Mouse (Mus musculus) hindbrain, postnatal 0 days (tissue): Measurements from ENCODE around the gene Arf5. TPM values are rescaled to one million over a fixed set of nuclear protein-coding genes. Genes with fewer than 3 reads are reported as not detected.

Experiments
- ATAC-seq: fragments of 200-750 bp; cut with Nextera tagmentation; 2 replicates; pipeline ENCODE4 v1.8.0; 2017; ENCODE audit warnings: mild to moderate bottlenecking, moderate TSS enrichment, moderate library complexity
- DNase-seq: peaks from one replicate; pipeline ENCODE4 v3.0.0-alpha.2; 2015; ENCODE audit warnings: low spot score
- H3K27ac ChIP-seq: fragments of 300-500 bp; sonication (generic); 2 replicates; pipeline ENCODE4 v1.5.1; 2014; ENCODE audit warnings: mild to moderate bottlenecking
- H3K27me3 ChIP-seq: fragments of 300-500 bp; sonication (generic); 2 replicates; pipeline ENCODE4 v1.6.1; 2014; ENCODE audit warnings: low read length, mixed read lengths; ENCODE audit not compliant: insufficient read depth
- H3K36me3 ChIP-seq: fragments of 300-500 bp; sonication (generic); 2 replicates; pipeline ENCODE4 v1.6.1; 2014; ENCODE audit warnings: low read length, mixed read lengths; ENCODE audit not compliant: insufficient read depth
- H3K4me1 ChIP-seq: fragments of 300-500 bp; sonication (generic); 2 replicates; pipeline ENCODE4 v1.6.1; 2014; ENCODE audit warnings: antibody characterized with exemption, low read length, mixed read lengths; ENCODE audit not compliant: insufficient read depth
- H3K4me2 ChIP-seq: fragments of 300-500 bp; sonication (generic); 2 replicates; pipeline ENCODE4 v1.6.1; 2014; ENCODE audit warnings: low read depth, mild to moderate bottlenecking, low read length, moderate library complexity, mixed read lengths
- H3K4me3 ChIP-seq: fragments of 300-500 bp; sonication (generic); 2 replicates; pipeline ENCODE4 v1.5.1; 2014; ENCODE audit warnings: low read length
- H3K9ac ChIP-seq: fragments of 300-500 bp; sonication (generic); replicated peaks from 2 replicates; pipeline ENCODE4 v1.6.1; 2014; ENCODE audit warnings: mild to moderate bottlenecking, low read length, moderate library complexity, mixed read lengths
- H3K9me3 ChIP-seq: fragments of 300-500 bp; sonication (generic); 2 replicates; pipeline ENCODE4 v1.6.1; 2016; ENCODE audit warnings: low read length, mixed read lengths
- CTCF ChIP-seq: IDR thresholded peaks from 2 replicates; pipeline ENCODE4 v1.5.1; 2016; ENCODE audit warnings: antibody characterized with exemption, control low read depth, low read depth
- WGBS: fragments of 180-500 bp; shearing (Covaris S2); extraction: QIAGEN DNeasy Blood & Tissue Kit; methylation state at CpG from one replicate; pipeline ENCODE4 v1.1.7; 2014; 5-methylcytosine and 5-hydroxymethylcytosine counted together
- polyA plus RNA-seq: library from polyadenylated mRNA; unstranded; fragments of >200 nt; fragmentation: Nextera tagmentation; extraction: Ambion mirVana; gene quantifications from 2 replicates; pipeline ENCODE4 v1.2.1, GENCODE M21; 2015
- total RNA-seq: library from RNA; depleted of rRNA; stranded (reverse); fragments of >200 nt; gene quantifications from 2 replicates; pipeline ENCODE4 v1.2.3, GENCODE M21; 2014; rRNA removed

Arf5 gene
- total RNA-seq (397 and 402 TPM in 2 replicates), polyA plus RNA-seq (458 and 482 TPM in 2 replicates)

DNA sequence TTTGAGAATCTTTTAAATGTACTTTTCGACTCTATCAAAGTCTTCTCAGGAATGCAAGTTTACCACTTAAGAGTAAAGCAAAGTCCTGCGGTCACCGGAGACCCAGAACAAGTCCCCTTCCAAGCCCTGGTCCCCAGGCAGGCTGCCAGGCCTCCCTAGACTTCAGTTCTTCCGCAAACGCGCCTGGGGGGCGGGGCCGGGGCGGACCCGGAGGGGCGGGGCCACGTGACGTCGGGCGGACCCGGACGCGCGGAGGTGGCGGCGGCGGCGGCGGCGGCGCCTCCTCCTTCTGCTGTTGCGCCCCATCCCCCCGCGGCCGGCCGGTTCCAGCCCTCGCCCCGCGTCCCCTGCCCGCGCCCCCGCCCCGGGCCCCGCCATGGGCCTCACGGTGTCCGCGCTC, at the start of gene Arf5:
TSS of gene Arf5 (plus strand) at position 248 of the 400 bp plus-strand sequence.
- peak; percentile 78 for ATAC-seq
- under 1% methylated on average over 23 of the region's 42 CpGs for WGBS

DNA sequence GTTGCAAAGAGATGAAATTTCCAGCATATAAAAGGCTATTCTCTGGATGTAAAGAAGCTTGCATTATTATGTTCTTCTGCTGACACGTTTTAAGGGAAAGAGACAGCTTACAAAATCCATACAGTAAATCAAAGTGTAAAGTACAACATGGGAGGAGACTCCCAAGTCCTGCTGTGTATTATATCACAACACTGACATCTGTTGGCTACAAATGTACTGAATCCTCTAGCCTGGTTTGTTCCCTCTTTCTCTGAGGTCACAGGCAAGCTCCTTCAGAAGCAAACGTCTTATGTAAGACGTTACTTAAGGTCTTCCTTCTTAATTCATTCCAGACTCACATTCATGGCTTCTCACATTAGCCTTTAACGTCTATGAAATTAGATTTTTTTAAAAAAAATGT, 41.4 kb upstream of the Arf5 start:
- 53% methylated on average over 4 of the region's 4 CpGs for WGBS
- ATAC-seq: no peak
- TF ChIP-seq CTCF: peak; percentile 53
- no peaks in the 10 kb centered on the region for H3K27me3 ChIP-seq
- no peak overlapping the region for H3K9ac ChIP-seq
- no peak overlapping the region for H3K27ac ChIP-seq
- H3K4me1 ChIP-seq: no peaks in the 10 kb centered on the region
- no peaks in the 10 kb centered on the region for H3K36me3 ChIP-seq
- H3K4me3 ChIP-seq: no peak overlapping the region
- H3K4me2 ChIP-seq: no peak overlapping the region
- H3K9me3 ChIP-seq: no peaks in the 10 kb centered on the region
- peak; percentile 43 for DNase-seq

More for the DNA sequence above, at the start of gene Arf5:
- Histone ChIP-seq H3K4me1 (peaks cover 30% of the 10 kb centered on the region), H3K4me3 (peak within 1 kb of the TSS; percentile 98), H3K27me3 (no peaks in the 10 kb centered on the region), H3K9me3 (no peaks in the 10 kb centered on the region), H3K9ac (peak within 1 kb of the TSS; percentile 98), H3K36me3 (peaks cover 20% of the 10 kb centered on the region), H3K27ac (peak within 1 kb of the TSS; percentile 85), H3K4me2 (peak within 1 kb of the TSS; percentile 72)
- TF ChIP-seq CTCF: no peak
- DNase-seq: peak; percentile 95

DNA sequence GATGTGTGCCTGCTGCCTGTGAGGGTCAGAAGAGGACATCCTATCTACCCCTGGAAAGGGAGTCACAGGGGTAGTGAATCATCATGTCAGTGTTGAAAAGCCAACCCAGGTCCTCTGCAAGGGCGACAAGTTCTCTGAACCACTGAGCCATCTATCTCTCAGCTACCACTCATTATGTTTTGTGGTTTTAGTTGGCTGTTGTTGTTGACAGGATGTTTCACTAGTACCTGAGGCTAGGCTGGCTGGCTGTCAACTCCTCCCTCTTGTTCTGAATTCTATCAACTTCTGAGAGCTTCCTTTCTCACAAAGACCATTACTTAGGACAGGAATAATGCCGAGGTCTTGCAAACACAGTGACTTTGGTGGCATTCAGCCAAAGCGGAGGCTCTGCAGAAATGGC, 38.2 kb upstream of the Arf5 start:
- Histone ChIP-seq H3K4me2 (no peak overlapping the region), H3K36me3 (no peaks in the 10 kb centered on the region), H3K4me3 (no peak overlapping the region), H3K27me3 (no peaks in the 10 kb centered on the region), H3K27ac (no peak overlapping the region), H3K9ac (no peak overlapping the region), H3K4me1 (no peaks in the 10 kb centered on the region), H3K9me3 (no peaks in the 10 kb centered on the region)
- WGBS: 89% methylated on average over 3 of the region's 3 CpGs
- DNase-seq: no peak
- no peak for TF ChIP-seq CTCF
- ATAC-seq: no peak

- WGBS: 86% methylated on average over 3 of the region's 3 CpGs
- DNase-seq (no peak), ATAC-seq (no peak)
- H3K27ac ChIP-seq: no peak overlapping the region
- H3K9me3 ChIP-seq: no peaks in the 10 kb centered on the region
- no peak overlapping the region for H3K4me2 ChIP-seq
- no peaks in the 10 kb centered on the region for H3K36me3 ChIP-seq
- no peaks in the 10 kb centered on the region for H3K27me3 ChIP-seq
- no peak overlapping the region for H3K9ac ChIP-seq
- H3K4me3 ChIP-seq: no peak overlapping the region
- TF ChIP-seq CTCF: no peak
- H3K4me1 ChIP-seq: no peaks in the 10 kb centered on the region
Measured at GRCm38 (mm10) chr6:28389038-28389437, 34.3 kb upstream of the Arf5 start.

- Histone ChIP-seq H3K27me3 (no peaks in the 10 kb centered on the region), H3K9ac (no peak overlapping the region), H3K27ac (no peak overlapping the region), H3K4me1 (no peaks in the 10 kb centered on the region; the same call in 1 of the 2 replicates), H3K36me3 (no peaks in the 10 kb centered on the region), H3K4me3 (peak overlapping the region; percentile 47), H3K4me2 (peak overlapping the region; percentile 94), H3K9me3 (no peaks in the 10 kb centered on the region)
- DNase-seq (no peak), ATAC-seq (no peak)
- WGBS: 35% methylated on average over 15 of the region's 15 CpGs
- no peak for TF ChIP-seq CTCF
Measured at GRCm38 (mm10) chr6:28396051-28396852, 27.1 kb upstream of the Arf5 start.

- Histone ChIP-seq H3K9ac (peak overlapping the region; percentile 43; the same call in 1 of the 2 replicates), H3K9me3 (no peaks in the 10 kb centered on the region), H3K4me2 (peak overlapping the region; percentile 94), H3K4me1 (no peaks in the 10 kb centered on the region; the same call in 1 of the 2 replicates), H3K27ac (no peak overlapping the region; the same call in 1 of the 2 replicates), H3K4me3 (peak overlapping the region; percentile 47), H3K27me3 (no peaks in the 10 kb centered on the region), H3K36me3 (no peaks in the 10 kb centered on the region)
- 2% methylated on average over 19 of the region's 19 CpGs for WGBS
- TF ChIP-seq CTCF: no peak
- ATAC-seq (no peak), DNase-seq (peak; percentile 61)
Measured at GRCm38 (mm10) chr6:28396853-28397457, 26.4 kb upstream of the Arf5 start.
